Comparison of ENCODE assay signal across 8 mouse cellular contexts in the genomic region with DNA sequence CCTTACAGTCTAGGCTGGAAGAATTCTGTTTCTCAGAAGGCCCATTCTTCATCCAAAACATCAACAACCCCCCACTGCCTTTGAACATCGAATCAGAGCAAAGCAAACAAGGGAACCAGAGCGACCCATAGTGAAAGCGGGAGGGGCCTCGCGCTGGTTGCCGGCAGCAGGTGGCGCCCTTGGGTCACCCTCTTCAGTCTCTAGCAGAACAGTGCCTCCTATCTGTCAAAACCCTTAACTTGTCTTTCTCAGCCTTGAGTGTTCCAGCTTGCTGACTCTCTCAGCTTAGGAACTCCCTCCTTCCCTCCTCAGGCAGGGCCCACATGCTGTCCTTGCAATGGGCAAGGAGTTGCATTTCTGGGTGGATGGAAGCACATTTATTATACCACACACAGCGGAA. TPM values are rescaled to one million over a fixed set of nuclear protein-coding genes. Genes with fewer than 3 reads are reported as not detected.
DNase-seq lines count a peak whose midpoint lies in the region; ATAC-seq and TF ChIP-seq lines count a peak whose summit lies in the region.

No protein-coding gene starts in this region.

- no peaks in the 10 kb centered on the region for H3K27me3 ChIP-seq in Patski
- no peaks in the 10 kb centered on the region for H3K27me3 ChIP-seq in hindbrain, embryonic 11.5 days (ENCODE audit: control insufficient read depth, insufficient read depth, low read length)
- no peaks in the 10 kb centered on the region for H3K27me3 ChIP-seq in lung, embryonic 16.5 days (ENCODE audit: control insufficient read depth, insufficient read depth, low read depth, low read length)

- H3K4me2 ChIP-seq in hindbrain, embryonic 11.5 days (replicated peaks; ENCODE audit: low read depth, low read length): no peak overlapping the region
- H3K4me2 ChIP-seq in lung, embryonic 16.5 days (ENCODE audit: low read depth, low read length): peak overlapping the region; percentile 32

- DNase-seq in Patski (ENCODE audit: low read depth, low spot score): no peak
- DNase-seq in cerebellum, adult 9-11 months: peak; percentile 50
- DNase-seq in frontal cortex, adult 2 months (ENCODE audit: extremely low spot score in 1 of 2, low spot score in 1 of 2): peak; percentile 52 to 86
- DNase-seq in hindbrain, embryonic 11.5 days (ENCODE audit: low spot score): peak; percentile 83
- DNase-seq in layer of hippocampus, adult 9-11 months: peak; percentile 74
- DNase-seq in retina, postnatal 1 day: peak; percentile 88
- peak; percentile 67 to 76 for DNase-seq in urinary bladder, adult 18-20 months (ENCODE audit: low spot score in 2 of 2)

- in situ Hi-C loops in Patski (cut with MboI; ENCODE audit: low pct_unique_long_range_greater_than_20kb): loop anchor here (10.0 to 25.0 kb wide), 5 partner anchors 95 to 1665 kb away; partner anchors contain the start of gene Chrm2

- H3K36me3 ChIP-seq in hindbrain, embryonic 11.5 days (ENCODE audit: control insufficient read depth, insufficient read depth, low read length): no peaks in the 10 kb centered on the region
- H3K36me3 ChIP-seq in lung, embryonic 16.5 days (ENCODE audit: control insufficient read depth, insufficient read depth, low read length): no peaks in the 10 kb centered on the region

- POLR2A ChIA-PET in Patski (lab: Charles Lee): interaction anchor here (1.1 kb wide), 1 partner anchor 36 kb away, joined by 3 read pairs; no protein-coding TSS in a partner anchor

- peak overlapping the region; percentile 3; the same call in 1 of the 2 replicates for H3K9ac ChIP-seq in hindbrain, embryonic 11.5 days (ENCODE audit: low read depth, low read length)
- no peak overlapping the region; the same call in 1 of the 2 replicates for H3K9ac ChIP-seq in lung, embryonic 16.5 days (ENCODE audit: low read length)

- no peaks in the 10 kb centered on the region for H3K4me1 ChIP-seq in hindbrain, embryonic 11.5 days (replicated peaks; ENCODE audit: control insufficient read depth, insufficient read depth, low read length)
- H3K4me1 ChIP-seq in lung, embryonic 16.5 days (replicated peaks; ENCODE audit: control insufficient read depth, insufficient read depth, low read length): peaks cover 5% of the 10 kb centered on the region

- peak; percentile 98 for TF ChIP-seq CTCF in Patski (IDR thresholded peaks at IDR 0.05)

- no peaks in the 10 kb centered on the region for H3K9me3 ChIP-seq in hindbrain, embryonic 11.5 days (ENCODE audit: control insufficient read depth, low read length)
- no peaks in the 10 kb centered on the region for H3K9me3 ChIP-seq in lung, embryonic 16.5 days (ENCODE audit: control insufficient read depth, low read length)

- no peak overlapping the region for H3K4me3 ChIP-seq in hindbrain, embryonic 11.5 days (ENCODE audit: low read depth, low read length)
- H3K4me3 ChIP-seq in lung, embryonic 16.5 days (ENCODE audit: low read length): peak overlapping the region; percentile 26

- no peak overlapping the region for H3K27ac ChIP-seq in hindbrain, embryonic 11.5 days (ENCODE audit: low read depth, low read length)
- H3K27ac ChIP-seq in lung, embryonic 16.5 days (ENCODE audit: low read length): no peak overlapping the region

- ATAC-seq in Patski: peak; percentile 82
- peak; percentile 47; the same call in 1 of the 2 replicates for ATAC-seq in hindbrain, embryonic 11.5 days (ENCODE audit: low FRiP score)
- 0 out of 2 replicates have a peak, but pooled peaks have one; percentile 32 for ATAC-seq in lung, embryonic 16.5 days (ENCODE audit: low read depth)

- WGBS in hindbrain, embryonic 11.5 days: 11% methylated on average over 8 of the region's 8 CpGs
- WGBS in lung, embryonic 16.5 days: 12% methylated on average over 8 of the region's 8 CpGs

- CTCF ChIA-PET in Patski (lab: Charles Lee): interaction anchor here (0.6 to 7.7 kb wide), 21 partner anchors 9 to 199 kb away, joined by 3 to 99 read pairs (median 6); no protein-coding TSS in a partner anchor

RNA-seq across cellular contexts. Expression of gene Fam180a, which starts 53.9 kb away (rescaled TPM):
- polyA plus RNA-seq in Patski (2021): not detected
- 1.8 and 1.9 TPM in 2 replicates for polyA plus RNA-seq in frontal cortex, adult 2 months (2012; rRNA removed)
- polyA plus RNA-seq in hindbrain, embryonic 11.5 days (2014; fragmentation: Nextera tagmentation; extraction: Ambion mirVana): 0.15 TPM in 1 of 2 replicates, not detected in the other
- 1.6 and 2.3 TPM in 2 replicates for polyA plus RNA-seq in lung, embryonic 16.5 days (2015; fragmentation: Nextera tagmentation; extraction: Ambion mirVana)

Comparison
In these comparisons a context has a peak if more than half of its experiments do, and no peak if none do; other contexts are left out.
1. ATAC-seq: peak in every context shown above with its lines; median percentile 82 in Patski; 47 in hindbrain, embryonic 11.5 days; 32 in lung, embryonic 16.5 days.